In genomic region chr12:4169622-4170021, GRCm38 (mm10) we compare ENCODE assay signal across 13 mouse cellular contexts. TPM values are rescaled to one million over a fixed set of nuclear protein-coding genes. Genes with fewer than 3 reads are reported as not detected.
DNase-seq lines count a peak whose midpoint lies in the region.
"Had no signal": no experiment of that assay in that cellular context is flagged by ENCODE, and none has a peak within 500 bp of the region (broad histone marks: within the 10 kb centered on the region; RNA-seq: fewer than 3 reads in every experiment).

No protein-coding gene starts in this region.

- DNase-seq in adrenal gland, adult (ENCODE audit: inconsistent age in 2 of 2, low spot score in 1 of 2), result peak; percentile 38 to 74
- DNase-seq in adrenal gland, adult 18-20 months (ENCODE audit: low spot score in 2 of 2), result no peak
- peak; percentile 56 to 63 for DNase-seq in cerebellum, postnatal 14 days
- DNase-seq in cerebellum, adult 9-11 months, result no peak
- DNase-seq in right cerebral cortex, postnatal 10 days (ENCODE audit: low spot score in 2 of 2), result peak; percentile 60 to 64
- DNase-seq in right cerebral cortex, postnatal 14 days, result no peak
- no peak for DNase-seq in layer of hippocampus, adult 9-11 months
- DNase-seq: B cell, adult 2 months; cerebellum, adult 18-20 months; gastrocnemius, postnatal 10 days; heart, adult 18-20 months; heart, postnatal 10 days; heart, postnatal 4 days had no signal

RNA-seq across cellular contexts. Expression of gene Adcy3, which starts 36.7 kb away (rescaled TPM):
- 10 to 100 TPM; 56.6 to 57.9 TPM for total RNA-seq in adrenal gland, adult 18-20 months (2021)

Comparison
In these comparisons a context has a peak if more than half of its experiments do, and no peak if none do; other contexts are left out.
1. DNase-seq: peak in adrenal gland, adult (2 of 2), cerebellum, postnatal 14 days (2 of 2) and right cerebral cortex, postnatal 10 days (2 of 2); none in adrenal gland, adult 18-20 months (0 of 2), cerebellum, adult 9-11 months (single experiment), right cerebral cortex, postnatal 14 days (single experiment) and layer of hippocampus, adult 9-11 months (single experiment).